Mouse (Mus musculus) lung, embryonic 16.5 days (tissue): ENCODE measurements around the gene Rftn1. TPM values are rescaled to one million over a fixed set of nuclear protein-coding genes. Genes with fewer than 3 reads are reported as not detected.
"Not testable (repeated sequence)": the region's sequence is repeated elsewhere in the genome, so short reads cannot be mapped to it uniquely, and the experiment has no call there.

Experiments
- ATAC-seq: fragments of 200-750 bp; cut with Nextera tagmentation; 2 replicates; pipeline ENCODE4 v1.8.0; 2017; ENCODE audit warnings: low read depth, mild to moderate bottlenecking, moderate library complexity
- H3K27ac ChIP-seq: fragments of 300-500 bp; sonication (generic); 2 replicates; pipeline ENCODE4 v1.5.1; 2014; ENCODE audit warnings: mild to moderate bottlenecking, control low read depth, low read length
- H3K27me3 ChIP-seq: fragments of 300-500 bp; sonication (generic); 2 replicates; pipeline ENCODE4 v1.6.1; 2014; ENCODE audit warnings: low read depth, low read length, mixed read lengths; ENCODE audit not compliant: control insufficient read depth, insufficient read depth
- H3K36me3 ChIP-seq: fragments of 300-500 bp; sonication (generic); 2 replicates; pipeline ENCODE4 v1.6.1; 2014; ENCODE audit warnings: low read length; ENCODE audit not compliant: control insufficient read depth, insufficient read depth
- H3K4me1 ChIP-seq: fragments of 300-500 bp; sonication (generic); replicated peaks from 2 replicates; pipeline ENCODE4 v1.6.1; 2014; ENCODE audit warnings: low read length, mixed read lengths; ENCODE audit not compliant: control insufficient read depth, insufficient read depth
- H3K4me2 ChIP-seq: fragments of 300-500 bp; sonication (generic); 2 replicates; pipeline ENCODE4 v1.6.1; 2014; ENCODE audit warnings: low read depth, low read length, control low read depth
- H3K4me3 ChIP-seq: fragments of 300-500 bp; sonication (generic); 2 replicates; pipeline ENCODE4 v1.5.1; 2014; ENCODE audit warnings: mild to moderate bottlenecking, low read length, control low read depth
- H3K9ac ChIP-seq: fragments of 300-500 bp; sonication (generic); 2 replicates; pipeline ENCODE4 v1.6.1; 2014; ENCODE audit warnings: low read length, control low read depth
- H3K9me3 ChIP-seq: fragments of 300-500 bp; sonication (generic); 2 replicates; pipeline ENCODE4 v1.6.1; 2016; ENCODE audit warnings: low read length; ENCODE audit not compliant: control insufficient read depth
- WGBS: fragments of 180-500 bp; shearing (Covaris S2); extraction: QIAGEN DNeasy Blood & Tissue Kit; methylation state at CpG from one replicate; pipeline ENCODE4 v1.1.7; 2014; 5-methylcytosine and 5-hydroxymethylcytosine counted together
- polyA plus RNA-seq: library from polyadenylated mRNA; unstranded; fragments of >200 nt; fragmentation: Nextera tagmentation; extraction: Ambion mirVana; gene quantifications from 2 replicates; pipeline ENCODE4 v1.2.1, GENCODE M21; 2015

Gene Rftn1
- polyA plus RNA-seq, 1 experiment from 2014 or later = 18.2 TPM

DNA sequence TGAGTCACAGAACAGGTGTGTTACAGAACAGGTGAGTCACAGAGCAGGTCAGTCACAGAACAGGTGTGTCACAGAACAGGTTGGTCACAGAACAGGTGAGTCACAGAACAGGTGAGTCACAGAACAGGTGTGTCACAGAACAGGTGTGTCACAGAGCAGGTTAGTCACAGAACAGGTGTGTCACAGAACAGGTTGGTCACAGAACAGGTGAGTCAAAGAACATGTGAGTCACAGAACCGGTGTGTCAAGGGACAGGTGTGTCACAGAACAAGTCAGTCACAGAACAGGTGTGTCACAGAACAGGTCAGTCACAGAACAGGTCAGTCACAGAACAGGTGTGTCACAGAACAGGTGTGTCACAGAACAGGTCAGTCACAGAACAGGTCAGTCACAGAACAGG is 74.1 kb downstream of the Rftn1 start:
- not testable (repeated sequence) for H3K36me3 ChIP-seq, H3K27me3 ChIP-seq, H3K4me1 ChIP-seq, ATAC-seq, H3K9me3 ChIP-seq, H3K9ac ChIP-seq, H3K4me3 ChIP-seq, H3K4me2 ChIP-seq, H3K27ac ChIP-seq
- 100% methylated on average over 1 of the region's 1 CpGs for WGBS

DNA sequence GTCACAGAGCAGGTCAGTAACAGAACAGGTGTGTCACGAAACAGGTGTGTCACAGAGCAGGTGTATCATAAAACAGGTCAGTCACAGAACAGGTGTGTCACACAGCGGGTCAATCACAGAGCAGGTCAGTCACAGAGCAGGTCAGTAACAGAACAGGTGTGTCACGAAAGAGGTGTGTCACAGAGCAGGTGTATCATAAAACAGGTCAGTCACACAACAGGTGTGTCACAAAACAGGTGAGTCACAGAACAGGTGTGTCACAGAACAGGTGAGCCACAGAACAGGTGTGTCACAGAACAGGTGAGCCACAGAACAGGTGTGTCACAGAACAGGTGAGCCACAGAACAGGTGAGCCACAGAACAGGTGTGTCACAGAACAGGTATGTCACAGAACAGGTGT is 74.8 kb downstream of the Rftn1 start:
- H3K9me3 ChIP-seq, H3K27me3 ChIP-seq, H3K4me1 ChIP-seq, H3K36me3 ChIP-seq, ATAC-seq, H3K9ac ChIP-seq, H3K27ac ChIP-seq, H3K4me2 ChIP-seq, H3K4me3 ChIP-seq: not testable (repeated sequence)
- WGBS = 91% methylated on average over 3 of the region's 3 CpGs

DNA sequence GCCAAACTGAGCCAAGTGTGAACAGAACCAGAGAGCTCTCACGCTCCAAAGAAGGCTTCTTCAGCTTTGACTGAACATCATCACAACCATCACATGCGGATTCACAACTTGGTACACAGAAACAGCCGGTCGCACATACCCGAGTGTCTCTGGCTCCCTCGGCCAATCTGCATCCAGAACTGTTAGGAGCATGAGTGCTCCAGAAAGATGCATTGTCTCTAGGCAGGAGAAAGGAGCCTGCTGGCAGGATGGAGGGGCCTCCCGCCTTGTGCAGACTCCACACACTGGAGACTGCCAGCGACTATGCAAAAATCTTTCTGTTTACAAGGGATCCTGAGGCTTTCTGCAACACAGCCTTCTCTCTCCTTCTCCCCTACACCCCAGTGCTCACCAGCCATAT is 75.8 kb downstream of the Rftn1 start:
- ATAC-seq = no peak
- no peaks in the 10 kb centered on the region for H3K4me1 ChIP-seq
- H3K9ac ChIP-seq = no peak overlapping the region
- H3K9me3 ChIP-seq = no peaks in the 10 kb centered on the region
- 79% methylated on average over 8 of the region's 8 CpGs for WGBS
- H3K4me2 ChIP-seq = no peak overlapping the region
- no peak overlapping the region for H3K27ac ChIP-seq
- H3K4me3 ChIP-seq = no peak overlapping the region
- no peaks in the 10 kb centered on the region for H3K27me3 ChIP-seq
- H3K36me3 ChIP-seq = no peaks in the 10 kb centered on the region

- H3K9me3 ChIP-seq = no peaks in the 10 kb centered on the region
- no peak overlapping the region for H3K4me3 ChIP-seq
- no peak overlapping the region for H3K27ac ChIP-seq
- H3K4me1 ChIP-seq = no peaks in the 10 kb centered on the region
- no peak overlapping the region for H3K9ac ChIP-seq
- 55% methylated on average over 14 of the region's 14 CpGs for WGBS
- H3K36me3 ChIP-seq = no peaks in the 10 kb centered on the region
- no peaks in the 10 kb centered on the region for H3K27me3 ChIP-seq
- no peak overlapping the region for H3K4me2 ChIP-seq
- peak; percentile 54; the same call in 1 of the 2 replicates for ATAC-seq
These were observed 79.6 kb downstream of the Rftn1 start for GRCm38 (mm10) chr17:50110650-50111415.

DNA sequence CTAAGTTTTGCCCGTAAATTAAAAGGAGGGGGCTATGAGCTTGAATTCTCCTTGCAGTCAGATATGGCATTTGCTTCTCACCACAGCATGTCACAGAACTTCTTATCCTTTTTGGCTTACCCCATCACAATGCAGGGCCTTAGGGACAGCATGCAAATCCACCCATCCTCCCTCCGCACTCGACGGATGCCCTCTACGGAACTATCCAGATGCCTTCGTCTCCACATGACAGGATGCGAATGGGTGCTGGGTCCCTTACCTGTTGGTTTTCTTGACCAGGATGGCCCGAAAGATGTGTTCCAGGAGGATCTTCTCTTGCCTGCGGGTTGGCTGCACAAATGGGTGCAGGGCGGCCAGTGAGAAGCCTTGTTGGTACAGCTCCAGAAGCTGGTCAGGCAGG is 83.7 kb downstream of the Rftn1 start:
- H3K4me1 ChIP-seq = no peaks in the 10 kb centered on the region
- no peaks in the 10 kb centered on the region for H3K36me3 ChIP-seq
- no peak overlapping the region for H3K4me2 ChIP-seq
- no peaks in the 10 kb centered on the region for H3K9me3 ChIP-seq
- no peak overlapping the region for H3K27ac ChIP-seq
- WGBS = 88% methylated on average over 10 of the region's 10 CpGs
- H3K4me3 ChIP-seq = no peak overlapping the region
- no peak for ATAC-seq
- no peak overlapping the region for H3K9ac ChIP-seq
- no peaks in the 10 kb centered on the region for H3K27me3 ChIP-seq

- no peaks in the 10 kb centered on the region for H3K36me3 ChIP-seq
- H3K27me3 ChIP-seq = no peaks in the 10 kb centered on the region
- no peak overlapping the region for H3K4me3 ChIP-seq
- no peaks in the 10 kb centered on the region for H3K4me1 ChIP-seq
- H3K4me2 ChIP-seq = no peak overlapping the region
- H3K27ac ChIP-seq = no peak overlapping the region
- no peak overlapping the region for H3K9ac ChIP-seq
- H3K9me3 ChIP-seq = no peaks in the 10 kb centered on the region
- 81% methylated on average over 3 of the region's 3 CpGs for WGBS
- ATAC-seq = no peak
These were observed 86.3 kb downstream of the Rftn1 start for GRCm38 (mm10) chr17:50104131-50104530.

DNA sequence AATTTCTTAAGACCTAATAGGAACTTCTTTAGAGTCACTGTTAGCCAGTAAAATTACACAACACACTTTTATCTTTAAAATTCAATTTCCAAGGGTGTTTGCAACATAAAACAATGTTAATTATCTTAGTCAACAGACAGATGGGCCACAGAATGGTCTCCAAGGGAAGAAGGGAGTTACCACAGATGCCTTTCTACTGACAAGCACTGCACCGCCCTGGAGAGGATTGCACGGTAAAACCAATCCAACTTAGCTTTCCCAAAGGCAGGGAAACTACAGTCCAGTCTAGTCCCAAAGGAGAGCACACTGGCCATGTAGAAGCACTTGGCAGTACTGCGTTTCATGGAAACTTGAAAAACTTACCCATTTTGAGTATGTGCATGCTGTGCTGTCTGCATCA is 89.1 kb downstream of the Rftn1 start:
- Histone ChIP-seq H3K27ac (no peak overlapping the region), H3K9ac (no peak overlapping the region), H3K4me3 (no peak overlapping the region), H3K4me2 (no peak overlapping the region), H3K27me3 (no peaks in the 10 kb centered on the region), H3K4me1 (no peaks in the 10 kb centered on the region), H3K36me3 (no peaks in the 10 kb centered on the region), H3K9me3 (no peaks in the 10 kb centered on the region)
- ATAC-seq = no peak
- 91% methylated on average over 3 of the region's 3 CpGs for WGBS

- no peak overlapping the region for H3K27ac ChIP-seq
- no peak overlapping the region for H3K9ac ChIP-seq
- no peaks in the 10 kb centered on the region for H3K27me3 ChIP-seq
- H3K9me3 ChIP-seq = no peaks in the 10 kb centered on the region
- H3K4me2 ChIP-seq = no peak overlapping the region
- H3K36me3 ChIP-seq = no peaks in the 10 kb centered on the region
- no peak overlapping the region for H3K4me3 ChIP-seq
- ATAC-seq = no peak
- 61% methylated on average over 12 of the region's 12 CpGs for WGBS
- H3K4me1 ChIP-seq = no peaks in the 10 kb centered on the region
These were observed 90.4 kb downstream of the Rftn1 start for GRCm38 (mm10) chr17:50100070-50100469.

DNA sequence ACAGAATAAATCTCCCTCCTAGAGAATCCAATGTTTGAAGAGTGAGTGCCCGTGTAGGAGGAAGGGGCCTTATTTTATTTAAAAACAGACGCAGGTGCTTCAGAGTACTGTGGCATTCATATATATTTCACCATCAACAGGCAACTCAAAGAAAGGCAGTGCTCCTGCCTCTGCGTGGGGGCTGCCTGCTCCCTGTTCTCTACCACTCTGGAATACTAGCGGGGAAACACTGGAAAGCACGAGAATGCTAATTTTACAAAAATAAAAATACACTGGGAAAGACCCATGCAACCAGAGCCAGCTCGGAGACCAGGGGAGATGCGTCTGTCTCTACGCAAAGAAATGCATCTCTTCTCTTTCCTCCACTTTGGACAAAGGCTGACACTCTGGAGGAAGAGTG is 91.1 kb downstream of the Rftn1 start:
- ATAC-seq = no peak

GRCm38 (mm10) chr17:50098297-50098696 is 92.2 kb downstream of the Rftn1 start:
- Histone ChIP-seq H3K9me3 (no peaks in the 10 kb centered on the region), H3K36me3 (no peaks in the 10 kb centered on the region), H3K4me1 (no peaks in the 10 kb centered on the region), H3K4me2 (no peak overlapping the region), H3K27ac (no peak overlapping the region), H3K4me3 (no peak overlapping the region), H3K9ac (no peak overlapping the region), H3K27me3 (no peaks in the 10 kb centered on the region)
- 83% methylated on average over 6 of the region's 6 CpGs for WGBS
- ATAC-seq = no peak

More for the DNA sequence above, 91.1 kb downstream of the Rftn1 start:
- no peak overlapping the region for H3K4me3 ChIP-seq
- H3K36me3 ChIP-seq = no peaks in the 10 kb centered on the region
- H3K27ac ChIP-seq = no peak overlapping the region
- H3K27me3 ChIP-seq = no peaks in the 10 kb centered on the region
- no peak overlapping the region for H3K9ac ChIP-seq
- 46% methylated on average over 8 of the region's 8 CpGs for WGBS
- no peaks in the 10 kb centered on the region for H3K9me3 ChIP-seq
- no peaks in the 10 kb centered on the region for H3K4me1 ChIP-seq
- H3K4me2 ChIP-seq = no peak overlapping the region
